Mouse (Mus musculus) ES-E14 (cell line): Measurements from ENCODE around the gene Ak5.

Experiments
- CHD2 ChIP-seq: IDR thresholded peaks from 2 replicates; pipeline ENCODE4 v1.6.1; 2014; ENCODE audit warnings: mild to moderate bottlenecking, low read depth, low read length, inconsistent platforms
- HCFC1 ChIP-seq: IDR thresholded peaks from 2 replicates; pipeline ENCODE4 v1.6.1; 2012; ENCODE audit warnings: low read length, inconsistent platforms, borderline replicate concordance; ENCODE audit not compliant: insufficient read depth
- MAFK ChIP-seq: IDR thresholded peaks from 2 replicates; pipeline ENCODE4 v1.6.1; 2014; ENCODE audit warnings: mild to moderate bottlenecking, low read depth, low read length, inconsistent platforms; ENCODE audit not compliant: insufficient read depth
- ZC3H11A ChIP-seq: IDR thresholded peaks from 2 replicates; pipeline ENCODE4 v1.6.1; 2012; ENCODE audit warnings: low read depth, mild to moderate bottlenecking, inconsistent platforms, low read length, borderline replicate concordance
- ZNF384 ChIP-seq: IDR thresholded peaks from 2 replicates; pipeline ENCODE4 v1.6.1; 2012; ENCODE audit warnings: low read depth, low read length, inconsistent platforms

GRCm38 (mm10) chr3:152523315-152523638 is 144.9 kb downstream of the Ak5 start:
- TF ChIP-seq MAFK (no peak), ZC3H11A (no peak), CHD2 (no peak), ZNF384 (no peak), HCFC1 (no peak)
